Mouse (Mus musculus) heart, postnatal 0 days (tissue): ENCODE measurements around the gene Slc9a9. TPM values are rescaled to one million over a fixed set of nuclear protein-coding genes. Genes with fewer than 3 reads are reported as not detected.

Experiments used
- ATAC-seq: fragments of 200-750 bp; cut with Nextera tagmentation; 2 replicates; pipeline ENCODE4 v1.8.0; 2017; ENCODE audit warnings: low read depth, moderate number of reproducible peaks, moderate library complexity; ENCODE audit not compliant: insufficient read depth
- DNase-seq: peaks from one replicate; pipeline ENCODE4 v3.0.0-alpha.2; 2016; ENCODE audit warnings: low spot score
- H3K27ac ChIP-seq: fragments of 300-500 bp; sonication (generic); 2 replicates; pipeline ENCODE4 v1.5.1; 2014; ENCODE audit warnings: low read depth, mild to moderate bottlenecking
- H3K27me3 ChIP-seq: fragments of 300-500 bp; sonication (generic); 2 replicates; pipeline ENCODE4 v1.6.1; 2014; ENCODE audit warnings: low read length, mixed read lengths; ENCODE audit not compliant: control insufficient read depth, insufficient read depth
- H3K36me3 ChIP-seq: fragments of 300-500 bp; sonication (generic); replicated peaks from 2 replicates; pipeline ENCODE4 v1.6.1; 2014; ENCODE audit warnings: low read length, mixed read lengths; ENCODE audit not compliant: control insufficient read depth, insufficient read depth
- H3K4me1 ChIP-seq: fragments of 300-500 bp; sonication (generic); 2 replicates; pipeline ENCODE4 v1.6.1; 2014; ENCODE audit warnings: antibody characterized with exemption; ENCODE audit not compliant: control insufficient read depth, insufficient read depth
- H3K4me2 ChIP-seq: fragments of 300-500 bp; sonication (generic); 2 replicates; pipeline ENCODE4 v1.6.1; 2014; ENCODE audit warnings: low read depth, mild to moderate bottlenecking, low read length, moderate library complexity
- H3K4me3 ChIP-seq: fragments of 300-500 bp; sonication (generic); 2 replicates; pipeline ENCODE4 v1.5.1; 2014; ENCODE audit warnings: low read depth, low read length
- H3K9ac ChIP-seq: fragments of 300-500 bp; sonication (generic); replicated peaks from 2 replicates; pipeline ENCODE4 v1.6.1; 2014; ENCODE audit warnings: low read depth, low read length, mixed read lengths
- H3K9me3 ChIP-seq: fragments of 300-500 bp; sonication (generic); replicated peaks from 2 replicates; pipeline ENCODE4 v1.6.1; 2016; ENCODE audit warnings: low read length; ENCODE audit not compliant: control insufficient read depth
- CTCF ChIP-seq: IDR thresholded peaks from 2 replicates; pipeline ENCODE4 v1.5.1; 2016; ENCODE audit warnings: antibody characterized with exemption, control low read depth, low read depth
- EP300 ChIP-seq: IDR thresholded peaks from 2 replicates; pipeline ENCODE4 v1.6.1; 2016; ENCODE audit warnings: antibody characterized with exemption, low read depth
- WGBS: fragments of 180-500 bp; shearing (Covaris S2); extraction: QIAGEN DNeasy Blood & Tissue Kit; methylation state at CpG from one replicate; pipeline ENCODE4 v1.1.7; 2014; 5-methylcytosine and 5-hydroxymethylcytosine counted together
- polyA plus RNA-seq: library from polyadenylated mRNA; unstranded; fragments of >200 nt; fragmentation: Nextera tagmentation; extraction: Ambion mirVana; gene quantifications from 2 replicates; pipeline ENCODE4 v1.2.1, GENCODE M21; 2015
- total RNA-seq: library from RNA; depleted of rRNA; stranded (reverse); fragments of >200 nt; gene quantifications from 2 replicates; pipeline ENCODE4 v1.2.3, GENCODE M21; 2014; ENCODE audit warnings: low replicate concordance

Slc9a9 gene
- total and polyA plus RNA-seq, 2 experiments from 2014 or later = 1.9 to 7.1 TPM

GRCm38 (mm10) chr9:95073691-95074090 lies 404.0 kb downstream of the Slc9a9 start:
- ATAC-seq = no peak
- H3K4me2 ChIP-seq = no peak overlapping the region
- WGBS = 65% methylated on average over 8 of the region's 8 CpGs
- no peak for DNase-seq
- TF ChIP-seq EP300 = no peak
- TF ChIP-seq CTCF = no peak
- H3K4me1 ChIP-seq = no peaks in the 10 kb centered on the region; the same call in 1 of the 2 replicates
- no peak overlapping the region for H3K9ac ChIP-seq
- no peaks in the 10 kb centered on the region for H3K36me3 ChIP-seq
- H3K27me3 ChIP-seq = no peaks in the 10 kb centered on the region
- 0 out of 2 replicates have a peak, but pooled peaks cover under 1% of the 10 kb centered on the region for H3K9me3 ChIP-seq
- no peak overlapping the region for H3K4me3 ChIP-seq
- no peak overlapping the region for H3K27ac ChIP-seq

GRCm38 (mm10) chr9:95075856-95076255 lies 406.1 kb downstream of the Slc9a9 start:
- no peaks in the 10 kb centered on the region for H3K27me3 ChIP-seq
- no peaks in the 10 kb centered on the region for H3K36me3 ChIP-seq
- H3K9me3 ChIP-seq = no peaks in the 10 kb centered on the region
- WGBS = 61% methylated on average over 12 of the region's 12 CpGs
- H3K9ac ChIP-seq = no peak overlapping the region
- no peak for TF ChIP-seq EP300
- no peak for TF ChIP-seq CTCF
- H3K4me1 ChIP-seq = no peaks in the 10 kb centered on the region; the same call in 1 of the 2 replicates
- no peak for ATAC-seq
- DNase-seq = no peak
- no peak overlapping the region for H3K4me2 ChIP-seq
- H3K4me3 ChIP-seq = no peak overlapping the region
- no peak overlapping the region for H3K27ac ChIP-seq

- no peaks in the 10 kb centered on the region for H3K4me1 ChIP-seq
- no peak overlapping the region for H3K27ac ChIP-seq
- H3K36me3 ChIP-seq = no peaks in the 10 kb centered on the region
- no peak overlapping the region for H3K9ac ChIP-seq
- H3K27me3 ChIP-seq = no peaks in the 10 kb centered on the region
- TF ChIP-seq CTCF (no peak), EP300 (no peak)
- DNase-seq (no peak), ATAC-seq (no peak)
- H3K4me2 ChIP-seq = no peak overlapping the region
- WGBS = 90% methylated on average over 5 of the region's 5 CpGs
- no peaks in the 10 kb centered on the region for H3K9me3 ChIP-seq
- H3K4me3 ChIP-seq = no peak overlapping the region
These were observed 408.2 kb downstream of the Slc9a9 start for GRCm38 (mm10) chr9:95077938-95078337.

- DNase-seq = no peak
- H3K27me3 ChIP-seq = no peaks in the 10 kb centered on the region
- ATAC-seq = no peak
- H3K27ac ChIP-seq = no peak overlapping the region
- H3K4me1 ChIP-seq = no peaks in the 10 kb centered on the region
- H3K4me3 ChIP-seq = no peak overlapping the region
- no peaks in the 10 kb centered on the region for H3K9me3 ChIP-seq
- H3K36me3 ChIP-seq = no peaks in the 10 kb centered on the region
- H3K9ac ChIP-seq = no peak overlapping the region
- WGBS = 59% methylated on average over 3 of the region's 3 CpGs
- H3K4me2 ChIP-seq = no peak overlapping the region
- TF ChIP-seq CTCF = no peak
- TF ChIP-seq EP300 = no peak
These were observed 408.9 kb downstream of the Slc9a9 start for GRCm38 (mm10) chr9:95078626-95079025.

GRCm38 (mm10) chr9:95079951-95080350 lies 410.2 kb downstream of the Slc9a9 start:
- H3K4me1 ChIP-seq = no peaks in the 10 kb centered on the region
- no peak overlapping the region for H3K9ac ChIP-seq
- H3K9me3 ChIP-seq = no peaks in the 10 kb centered on the region
- DNase-seq (no peak), ATAC-seq (no peak)
- no peak overlapping the region for H3K4me2 ChIP-seq
- no peaks in the 10 kb centered on the region for H3K36me3 ChIP-seq
- H3K4me3 ChIP-seq = no peak overlapping the region
- H3K27ac ChIP-seq = no peak overlapping the region
- no peaks in the 10 kb centered on the region for H3K27me3 ChIP-seq
- TF ChIP-seq EP300 (no peak), CTCF (no peak)

GRCm38 (mm10) chr9:95086109-95086821 lies 416.6 kb downstream of the Slc9a9 start:
- WGBS = 73% methylated on average over 8 of the region's 8 CpGs

More at GRCm38 (mm10) chr9:95086109-95086821, 416.6 kb downstream of the Slc9a9 start:
- Histone ChIP-seq H3K27ac (no peak overlapping the region), H3K4me3 (no peak overlapping the region), H3K9ac (no peak overlapping the region), H3K9me3 (no peaks in the 10 kb centered on the region), H3K36me3 (no peaks in the 10 kb centered on the region), H3K4me1 (no peaks in the 10 kb centered on the region), H3K27me3 (no peaks in the 10 kb centered on the region), H3K4me2 (no peak overlapping the region)
- ATAC-seq = no peak
- no peak for DNase-seq
- TF ChIP-seq EP300 (no peak), CTCF (no peak)
